Mouse (Mus musculus) hindbrain, embryonic 16.5 days (tissue): ENCODE measurements around the gene 4931414P19Rik. TPM values are rescaled to one million over a fixed set of nuclear protein-coding genes. Genes with fewer than 3 reads are reported as not detected.
"Not testable (repeated sequence)": the region's sequence is repeated elsewhere in the genome, so short reads cannot be mapped to it uniquely, and the experiment has no call there.

ENCODE experiments used
- ATAC-seq: fragments of 200-750 bp; cut with Nextera tagmentation; 2 replicates; pipeline ENCODE4 v1.8.0; 2017; ENCODE audit warnings: moderate TSS enrichment, moderate library complexity
- H3K27ac ChIP-seq: fragments of 300-500 bp; sonication (generic); 2 replicates; pipeline ENCODE4 v1.5.1; 2014; ENCODE audit warnings: low read depth, mild to moderate bottlenecking, control low read depth, low read length, moderate library complexity
- H3K27me3 ChIP-seq: fragments of 300-500 bp; sonication (generic); replicated peaks from 2 replicates; pipeline ENCODE4 v1.6.1; 2014; ENCODE audit warnings: low read length; ENCODE audit not compliant: control insufficient read depth, insufficient read depth
- H3K36me3 ChIP-seq: fragments of 300-500 bp; sonication (generic); 2 replicates; pipeline ENCODE4 v1.6.1; 2014; ENCODE audit warnings: mild to moderate bottlenecking, low read length, moderate library complexity, mixed read lengths; ENCODE audit not compliant: control insufficient read depth, insufficient read depth
- H3K4me1 ChIP-seq: fragments of 300-500 bp; sonication (generic); 2 replicates; pipeline ENCODE4 v1.6.1; 2014; ENCODE audit warnings: low read depth, low read length; ENCODE audit not compliant: control insufficient read depth, insufficient read depth
- H3K4me2 ChIP-seq: fragments of 300-500 bp; sonication (generic); 2 replicates; pipeline ENCODE4 v1.6.1; 2014; ENCODE audit warnings: mild to moderate bottlenecking, low read length, control low read depth, moderate library complexity
- H3K4me3 ChIP-seq: fragments of 300-500 bp; sonication (generic); 2 replicates; pipeline ENCODE4 v1.5.1; 2014; ENCODE audit warnings: mild to moderate bottlenecking, low read length, control low read depth, moderate library complexity
- H3K9ac ChIP-seq: fragments of 300-500 bp; sonication (generic); 2 replicates; pipeline ENCODE4 v1.6.1; 2014; ENCODE audit warnings: low read depth, mild to moderate bottlenecking, control low read depth, low read length, moderate library complexity
- H3K9me3 ChIP-seq: fragments of 300-500 bp; sonication (generic); 2 replicates; pipeline ENCODE4 v1.6.1; 2014; ENCODE audit warnings: mild to moderate bottlenecking, low read length, moderate library complexity; ENCODE audit not compliant: control insufficient read depth
- WGBS: fragments of 180-500 bp; shearing (Covaris S2); extraction: QIAGEN DNeasy Blood & Tissue Kit; methylation state at CpG from one replicate; pipeline ENCODE4 v1.1.7; 2014; 5-methylcytosine and 5-hydroxymethylcytosine counted together
- polyA plus RNA-seq: library from polyadenylated mRNA; unstranded; fragments of >200 nt; fragmentation: Nextera tagmentation; extraction: Ambion mirVana; gene quantifications from 2 replicates; pipeline ENCODE4 v1.2.1, GENCODE M21; 2015

Gene 4931414P19Rik
- polyA plus RNA-seq, 1 experiment from 2014 or later = 5.5 TPM

DNA sequence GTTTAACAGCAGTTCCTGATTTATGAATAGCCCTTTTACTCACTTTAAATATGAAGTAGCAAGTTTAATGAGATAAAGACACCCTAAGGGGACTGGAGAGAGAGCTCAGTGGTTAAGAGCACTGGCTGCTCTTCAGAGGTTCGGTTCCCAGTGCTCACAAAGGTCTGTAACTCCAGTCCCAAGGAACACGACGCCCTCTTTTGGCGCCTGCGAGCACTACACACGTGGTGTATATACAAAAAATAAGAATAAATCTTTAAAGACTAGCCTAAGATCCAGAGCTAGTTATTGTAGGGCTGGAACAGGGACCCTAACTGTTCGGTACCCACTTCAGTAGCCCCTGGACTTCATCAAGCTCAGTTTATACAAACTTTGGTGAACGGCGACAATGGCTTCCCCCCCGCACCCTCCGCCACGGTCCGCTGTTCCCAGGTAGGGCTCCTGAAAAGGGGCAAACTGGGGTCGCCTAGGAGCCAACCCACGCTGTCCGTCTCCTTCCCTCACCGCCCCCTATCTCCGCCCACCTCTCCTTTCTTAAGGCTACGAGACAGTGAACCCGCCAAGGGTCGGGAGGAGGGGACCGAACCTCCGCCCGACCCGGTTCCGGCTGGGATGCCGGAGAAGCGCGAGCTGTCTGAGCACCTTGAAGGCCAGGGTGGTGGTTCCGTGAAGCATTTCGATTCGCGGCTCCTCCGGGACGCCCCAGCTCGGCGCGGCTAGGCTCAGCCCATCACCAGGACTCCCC lies 11.5 kb upstream of the 4931414P19Rik start:
- Histone ChIP-seq H3K27me3 (no peaks in the 10 kb centered on the region), H3K9me3 (no peaks in the 10 kb centered on the region), H3K9ac (peak overlapping the region; percentile 70), H3K36me3 (peaks cover 12% of the 10 kb centered on the region), H3K4me2 (peak overlapping the region; percentile 77), H3K4me3 (peak overlapping the region; percentile 56), H3K27ac (peak overlapping the region; percentile 73), H3K4me1 (peaks cover 11% of the 10 kb centered on the region)
- 2% methylated on average over 38 of the region's 38 CpGs for WGBS
- peak; percentile 68 for ATAC-seq

DNA sequence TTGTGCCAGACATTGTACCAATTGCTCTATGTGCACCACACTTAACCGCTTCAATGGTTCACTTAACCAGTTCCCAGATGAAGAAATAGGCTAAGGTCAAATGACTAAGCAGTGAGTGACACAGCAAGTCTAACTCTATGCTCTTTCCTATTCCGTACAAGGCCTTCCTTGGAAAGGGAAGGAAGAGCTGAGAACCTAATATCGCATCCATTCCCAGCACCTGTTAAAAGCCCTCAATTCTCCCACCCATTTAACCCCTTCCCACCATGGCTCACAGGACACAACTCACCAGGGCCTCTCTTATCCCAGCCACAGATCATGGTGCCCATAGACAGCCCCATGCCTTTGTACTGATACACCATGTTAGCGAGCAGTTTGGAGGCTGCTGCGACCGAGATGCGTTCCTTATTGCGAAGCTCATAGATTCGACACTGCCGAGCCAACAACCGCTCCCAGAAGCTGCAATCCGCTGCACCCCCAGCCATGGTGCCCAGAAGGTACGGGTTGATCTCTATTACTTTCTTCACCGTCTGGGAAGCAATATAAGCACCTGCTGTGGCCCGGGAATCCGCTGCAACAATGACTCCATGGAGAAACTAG lies 10.5 kb upstream of the 4931414P19Rik start:
- Histone ChIP-seq H3K9ac (no peak overlapping the region), H3K4me2 (peak overlapping the region; percentile 77), H3K4me3 (no peak overlapping the region), H3K27ac (no peak overlapping the region), H3K9me3 (no peaks in the 10 kb centered on the region), H3K27me3 (no peaks in the 10 kb centered on the region), H3K36me3 (peaks cover 12% of the 10 kb centered on the region), H3K4me1 (peaks cover 11% of the 10 kb centered on the region)
- 92% methylated on average over 16 of the region's 16 CpGs for WGBS
- no peak for ATAC-seq

DNA sequence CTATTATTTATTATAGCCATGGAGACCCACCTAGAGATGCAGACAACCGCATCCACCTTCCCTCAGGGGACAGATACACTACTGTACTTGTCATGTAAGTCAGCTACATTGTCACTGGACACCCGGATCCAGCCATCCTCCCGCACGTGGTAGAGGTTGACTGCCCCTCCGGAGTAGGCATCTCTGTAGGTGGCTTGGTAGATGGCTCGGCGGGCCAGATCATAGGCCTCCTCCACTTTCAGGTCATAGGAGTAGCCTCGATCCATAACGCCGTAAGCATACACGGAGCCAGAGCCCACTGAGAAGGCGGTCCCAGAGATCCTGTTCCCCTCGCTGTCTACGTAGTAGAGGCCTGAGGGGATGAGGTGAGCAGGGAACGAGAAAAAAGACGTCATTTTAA lies 8.3 kb upstream of the 4931414P19Rik start:
- WGBS = 93% methylated on average over 15 of the region's 16 CpGs
- H3K4me3 ChIP-seq, H3K9ac ChIP-seq, H3K9me3 ChIP-seq, ATAC-seq, H3K27ac ChIP-seq, H3K4me2 ChIP-seq, H3K27me3 ChIP-seq: not testable (repeated sequence)
- H3K36me3 ChIP-seq = peaks cover 12% of the 10 kb centered on the region
- H3K4me1 ChIP-seq = peaks cover 11% of the 10 kb centered on the region

DNA sequence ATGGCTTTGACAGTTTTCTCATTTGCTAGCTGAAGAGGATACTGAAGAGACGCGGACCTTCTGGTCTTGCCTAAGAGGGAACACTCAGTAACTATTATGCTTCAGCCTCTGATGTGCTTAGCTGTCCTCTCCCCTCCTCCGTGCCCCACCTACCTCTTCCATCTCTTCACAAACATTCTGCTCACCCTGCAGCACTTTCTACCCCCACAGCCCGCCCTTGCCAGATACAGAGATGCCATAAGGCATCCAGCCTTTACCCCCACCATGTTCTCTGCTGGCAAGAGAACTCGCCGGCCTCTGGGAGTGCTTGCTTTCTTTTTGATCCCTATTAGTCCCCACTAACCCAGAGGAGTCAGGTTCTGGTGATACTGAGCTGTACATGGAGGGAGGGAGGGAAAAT lies 4.9 kb upstream of the 4931414P19Rik start:
- H3K27ac ChIP-seq = no peak overlapping the region

DNA sequence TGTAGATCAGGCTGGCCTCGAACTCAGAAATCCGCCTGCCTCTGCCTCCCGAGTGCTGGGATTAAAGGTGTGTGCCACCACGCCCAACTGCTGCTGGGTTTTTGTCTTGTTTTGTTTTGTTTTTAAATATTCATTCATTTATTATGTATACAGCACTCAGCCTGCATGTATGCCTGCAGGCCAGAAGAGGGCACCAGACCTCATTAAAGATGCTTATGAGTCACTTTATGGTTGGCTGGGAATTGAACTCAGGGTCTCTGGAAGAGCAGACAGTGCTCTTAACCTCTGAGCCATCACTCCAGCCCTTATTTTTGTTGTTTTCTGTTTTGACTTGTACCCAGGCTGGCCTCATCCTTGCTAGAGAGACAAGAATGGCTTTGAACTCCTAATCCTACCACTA lies 4.2 kb upstream of the 4931414P19Rik start:
- no peak overlapping the region for H3K4me2 ChIP-seq
- H3K9ac ChIP-seq = no peak overlapping the region
- H3K27ac ChIP-seq = no peak overlapping the region
- no peak overlapping the region for H3K4me3 ChIP-seq
- 0 out of 2 replicates have a peak, but pooled peaks cover 3% of the 10 kb centered on the region for H3K4me1 ChIP-seq
- peaks cover 7% of the 10 kb centered on the region for H3K36me3 ChIP-seq
- no peaks in the 10 kb centered on the region for H3K27me3 ChIP-seq
- no peaks in the 10 kb centered on the region for H3K9me3 ChIP-seq
- WGBS = 80% methylated on average over 4 of the region's 4 CpGs
- no peak for ATAC-seq

More for the DNA sequence above, 4.9 kb upstream of the 4931414P19Rik start:
- Histone ChIP-seq H3K27me3 (no peaks in the 10 kb centered on the region), H3K9me3 (no peaks in the 10 kb centered on the region), H3K9ac (no peak overlapping the region), H3K36me3 (peaks cover 12% of the 10 kb centered on the region), H3K4me1 (no peaks in the 10 kb centered on the region; the same call in 1 of the 2 replicates), H3K4me3 (no peak overlapping the region), H3K4me2 (no peak overlapping the region)
- no peak for ATAC-seq
- 82% methylated on average over 6 of the region's 6 CpGs for WGBS

DNA sequence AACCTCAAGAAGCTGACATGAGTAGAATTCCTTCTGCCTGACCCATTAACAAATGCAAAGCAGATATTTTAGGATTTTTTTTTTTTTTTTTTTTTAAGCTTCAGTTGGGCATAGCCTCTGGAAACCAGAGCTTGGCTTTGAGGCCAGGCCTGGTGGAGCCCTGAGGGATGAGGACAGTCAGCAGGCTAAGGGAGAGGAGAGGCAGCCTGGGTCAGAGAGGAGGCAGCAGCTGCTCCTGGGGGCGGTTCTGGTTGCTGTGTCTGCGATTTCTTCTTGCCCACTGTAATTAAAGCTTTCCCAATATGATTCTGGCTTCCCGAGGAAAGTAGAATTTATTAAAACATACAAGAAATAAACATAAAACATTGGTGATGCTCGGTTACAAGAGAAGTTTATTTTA lies 3.5 kb upstream of the 4931414P19Rik start:
- Histone ChIP-seq H3K4me3 (no peak overlapping the region), H3K4me1 (peaks cover 9% of the 10 kb centered on the region; the same call in 1 of the 2 replicates), H3K9ac (no peak overlapping the region), H3K36me3 (peaks cover 7% of the 10 kb centered on the region), H3K27ac (no peak overlapping the region), H3K9me3 (no peaks in the 10 kb centered on the region), H3K27me3 (no peaks in the 10 kb centered on the region), H3K4me2 (no peak overlapping the region)
- no peak for ATAC-seq
- WGBS = 76% methylated on average over 4 of the region's 4 CpGs

DNA sequence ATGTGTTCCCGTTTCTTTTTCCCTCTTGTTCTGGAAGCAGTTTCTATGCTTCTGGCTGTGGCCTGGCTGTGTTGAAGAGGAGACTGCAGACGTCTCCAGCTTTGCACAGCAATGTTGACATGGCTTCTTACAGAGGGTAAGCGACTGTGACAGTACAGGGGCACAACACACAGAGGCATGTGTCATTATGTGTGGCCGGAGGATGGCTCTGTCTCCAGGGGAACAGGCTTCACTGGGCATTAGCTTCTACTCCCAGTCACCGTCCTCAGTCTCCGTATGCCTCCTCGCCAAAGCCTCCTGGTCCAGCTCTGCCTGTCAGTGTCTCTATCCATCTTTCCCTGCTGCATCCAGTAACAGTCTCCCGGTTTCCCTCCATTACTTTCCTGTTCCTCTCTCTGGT lies 1.4 kb upstream of the 4931414P19Rik start:
- H3K9me3 ChIP-seq = no peaks in the 10 kb centered on the region
- no peaks in the 10 kb centered on the region for H3K27me3 ChIP-seq
- H3K9ac ChIP-seq = no peak overlapping the region
- 32% methylated on average over 8 of the region's 8 CpGs for WGBS
- no peak overlapping the region for H3K4me2 ChIP-seq
- no peak overlapping the region for H3K27ac ChIP-seq
- no peak for ATAC-seq
- H3K4me1 ChIP-seq = peaks cover 16% of the 10 kb centered on the region
- no peak overlapping the region for H3K4me3 ChIP-seq
- H3K36me3 ChIP-seq = no peaks in the 10 kb centered on the region; the same call in 1 of the 2 replicates

DNA sequence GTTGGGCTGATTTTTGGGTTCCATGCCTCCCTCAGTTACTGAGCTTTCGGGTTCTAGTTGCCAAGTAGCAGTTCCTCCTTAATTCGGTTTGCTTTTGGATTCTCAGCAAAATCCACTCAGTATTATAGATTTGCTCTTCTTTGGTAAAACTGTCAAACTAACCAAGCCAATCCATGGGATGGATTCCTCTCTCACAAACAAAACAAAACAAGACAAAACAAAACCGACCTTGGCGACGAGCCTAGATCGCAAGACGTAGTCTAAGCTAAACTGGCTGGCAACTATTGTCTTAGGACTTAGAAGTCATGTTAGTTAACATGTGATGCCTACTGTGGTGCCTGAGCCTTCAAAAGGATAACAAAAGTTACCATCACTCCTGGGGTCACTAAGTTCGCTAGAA lies 2.1 kb downstream of the 4931414P19Rik start:
- Histone ChIP-seq H3K36me3 (no peaks in the 10 kb centered on the region), H3K9ac (no peak overlapping the region), H3K4me2 (peak overlapping the region; percentile 66), H3K27ac (peak overlapping the region; percentile 98), H3K4me3 (peak overlapping the region; percentile 68), H3K9me3 (no peaks in the 10 kb centered on the region), H3K4me1 (peaks cover 17% of the 10 kb centered on the region), H3K27me3 (no peaks in the 10 kb centered on the region)
- WGBS = 79% methylated on average over 8 of the region's 8 CpGs
- no peak for ATAC-seq

DNA sequence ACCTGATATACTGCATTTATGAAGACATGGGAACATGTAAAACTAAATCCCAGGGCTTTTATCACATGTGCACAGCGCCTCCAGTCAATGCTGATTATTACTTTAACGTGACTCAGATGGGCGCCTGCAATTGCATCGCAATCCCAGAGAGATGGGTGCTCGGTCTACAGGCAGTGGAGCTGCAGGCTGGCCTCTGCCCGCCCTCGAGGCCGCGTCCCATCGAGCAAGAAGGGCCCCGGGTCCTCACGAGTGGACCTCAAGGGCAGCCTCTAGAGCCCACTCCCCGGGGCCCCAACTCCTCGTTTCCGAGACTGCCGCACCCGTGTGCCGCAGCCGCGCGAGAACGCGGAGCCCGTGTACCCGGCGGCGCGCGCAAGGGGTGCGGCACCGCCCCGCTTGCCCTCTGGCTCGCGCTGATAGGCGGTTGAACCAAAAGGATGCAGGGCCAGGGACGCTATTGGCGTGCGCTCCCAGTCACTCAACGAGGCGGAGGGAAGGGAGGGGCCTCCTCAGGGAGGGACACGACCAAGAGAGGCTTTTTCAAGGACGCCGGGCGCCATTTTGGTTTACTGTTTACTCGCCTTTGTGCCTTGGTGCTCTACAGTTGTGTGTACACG lies 2.6 kb downstream of the 4931414P19Rik start:
- ATAC-seq = peak; percentile 99
- Histone ChIP-seq H3K27ac (peak overlapping the region; percentile 98), H3K9me3 (no peaks in the 10 kb centered on the region), H3K27me3 (no peaks in the 10 kb centered on the region), H3K4me3 (peak overlapping the region; percentile 68), H3K9ac (peak overlapping the region; percentile 85), H3K4me1 (peaks cover 17% of the 10 kb centered on the region), H3K4me2 (peak overlapping the region; percentile 66), H3K36me3 (no peaks in the 10 kb centered on the region)
- under 1% methylated on average over 33 of the region's 46 CpGs for WGBS
